Mouse (Mus musculus): ENCODE data around the gene Ezh2.

- TF ChIP-seq POLR2A (IDR thresholded peaks at IDR 0.05; ENCODE audit: insufficient read depth, low read depth, low read length) (no peak), CTCF (IDR thresholded peaks at IDR 0.05; ENCODE audit: insufficient read depth, low read depth, low read length) (no peak)
Measured at GRCm38 (mm10) chr6:47633467-47633866, 38.3 kb upstream of the Ezh2 start.
